Comparison of ENCODE assay signal across 9 mouse cellular contexts in genomic region chr11:85184082-85184481, GRCm38 (mm10). TPM values are rescaled to one million over a fixed set of nuclear protein-coding genes. Genes with fewer than 3 reads are reported as not detected.
A peak's percentile ranks its signal among the peaks of the same experiment; 100 is the strongest.
DNase-seq lines count a peak whose midpoint lies in the region; ATAC-seq lines count a peak whose summit lies in the region.
"Had no signal": no experiment of that assay in that cellular context is flagged by ENCODE, and none has a peak within 500 bp of the region (broad histone marks: within the 10 kb centered on the region; RNA-seq: fewer than 3 reads in every experiment).

No protein-coding gene starts in this region.

- no peak overlapping the region for H3K4me3 ChIP-seq in forebrain, embryonic 10.5 days
- H3K4me3 ChIP-seq in forebrain, embryonic 16.5 days (replicated peaks; ENCODE audit: low read length), result no peak overlapping the region

- WGBS in forebrain, embryonic 10.5 days, result 67% methylated on average over 5 of the region's 5 CpGs
- WGBS in forebrain, embryonic 16.5 days, result 71% methylated on average over 5 of the region's 5 CpGs

- H3K9me3 ChIP-seq in forebrain, embryonic 10.5 days, result no peaks in the 10 kb centered on the region
- no peaks in the 10 kb centered on the region for H3K9me3 ChIP-seq in forebrain, embryonic 16.5 days (ENCODE audit: control insufficient read depth, low read length)

- H3K27ac ChIP-seq in forebrain, embryonic 10.5 days, result no peak overlapping the region
- no peak overlapping the region for H3K27ac ChIP-seq in forebrain, embryonic 16.5 days (ENCODE audit: low read length)

- H3K4me2 ChIP-seq in forebrain, embryonic 16.5 days (ENCODE audit: low read length), result no peak overlapping the region

- H3K4me1 ChIP-seq in forebrain, embryonic 10.5 days, result peaks cover 13% of the 10 kb centered on the region
- peaks cover 8% of the 10 kb centered on the region for H3K4me1 ChIP-seq in forebrain, embryonic 16.5 days (replicated peaks; ENCODE audit: control insufficient read depth, insufficient read depth, low read length)

- ATAC-seq in forebrain, embryonic 16.5 days, result no peak

- peaks cover 9% of the 10 kb centered on the region for H3K36me3 ChIP-seq in forebrain, embryonic 10.5 days (replicated peaks)
- no peaks in the 10 kb centered on the region; the same call in 1 of the 2 replicates for H3K36me3 ChIP-seq in forebrain, embryonic 16.5 days (ENCODE audit: control insufficient read depth, insufficient read depth)

- H3K9ac ChIP-seq in forebrain, embryonic 16.5 days (replicated peaks; ENCODE audit: low read depth, low read length), result no peak overlapping the region

- H3K27me3 ChIP-seq in forebrain, embryonic 10.5 days (ENCODE audit: poor library complexity, severe bottlenecking), result no peaks in the 10 kb centered on the region
- no peaks in the 10 kb centered on the region for H3K27me3 ChIP-seq in forebrain, embryonic 16.5 days (replicated peaks; ENCODE audit: control insufficient read depth, insufficient read depth, low read length)

- DNase-seq in forebrain, embryonic 10.5 days (ENCODE audit: extremely low spot score, low spot score), result peak; percentile 42
- DNase-seq in ovary, postnatal 14 days (ENCODE audit: low spot score), result peak; percentile 21
- no peak for DNase-seq in ovary, postnatal 10 days (ENCODE audit: low spot score)
- DNase-seq in cerebellum, postnatal 36 days, result peak; percentile 34 to 46
- DNase-seq in kidney, postnatal 14 days, result peak; percentile 54
- peak; percentile 87 for DNase-seq in naive thymus-derived CD4-positive, alpha-beta T cell, adult 2 months (ENCODE audit: low read depth)
- peak; percentile 25 for DNase-seq in yolk sac, embryonic 10.5 days (ENCODE audit: low spot score)

RNA-seq across cellular contexts. Expression of gene 1700125H20Rik, which starts 13.9 kb away (rescaled TPM):
- 0.43 and 0.48 TPM in 2 replicates for polyA plus RNA-seq in forebrain, embryonic 10.5 days (2016; fragmentation: Nextera tagmentation; extraction: Ambion mirVana)
- 0.68 and 0.76 TPM in 2 replicates for polyA plus RNA-seq in forebrain, embryonic 16.5 days (2015; fragmentation: Nextera tagmentation; extraction: Ambion mirVana)
- polyA plus RNA-seq: stomach, embryonic 14.5 days had no signal

RNA-seq across cellular contexts. Expression of gene Usp32, which starts 44.1 kb away (rescaled TPM):
- polyA plus RNA-seq in forebrain, embryonic 10.5 days (2016; fragmentation: Nextera tagmentation; extraction: Ambion mirVana), result 3.0 and 4.8 TPM in 2 replicates
- 10.5 and 10.9 TPM in 2 replicates for polyA plus RNA-seq in forebrain, embryonic 16.5 days (2015; fragmentation: Nextera tagmentation; extraction: Ambion mirVana)

RNA-seq across cellular contexts. Expression of gene Appbp2, which starts 50.8 kb away (rescaled TPM):
- polyA plus RNA-seq in forebrain, embryonic 10.5 days (2016; fragmentation: Nextera tagmentation; extraction: Ambion mirVana), result 43.7 and 44.7 TPM in 2 replicates
- polyA plus RNA-seq in forebrain, embryonic 16.5 days (2015; fragmentation: Nextera tagmentation; extraction: Ambion mirVana), result 49.1 and 54.2 TPM in 2 replicates
